Mouse (Mus musculus) heart, postnatal 0 days (tissue): ENCODE data around the gene Rhob.

Source experiments
- CTCF ChIP-seq: IDR thresholded peaks from 2 replicates; pipeline ENCODE4 v1.5.1; 2016; ENCODE audit warnings: antibody characterized with exemption, control low read depth, low read depth
- EP300 ChIP-seq: IDR thresholded peaks from 2 replicates; pipeline ENCODE4 v1.6.1; 2016; ENCODE audit warnings: antibody characterized with exemption, low read depth

DNA sequence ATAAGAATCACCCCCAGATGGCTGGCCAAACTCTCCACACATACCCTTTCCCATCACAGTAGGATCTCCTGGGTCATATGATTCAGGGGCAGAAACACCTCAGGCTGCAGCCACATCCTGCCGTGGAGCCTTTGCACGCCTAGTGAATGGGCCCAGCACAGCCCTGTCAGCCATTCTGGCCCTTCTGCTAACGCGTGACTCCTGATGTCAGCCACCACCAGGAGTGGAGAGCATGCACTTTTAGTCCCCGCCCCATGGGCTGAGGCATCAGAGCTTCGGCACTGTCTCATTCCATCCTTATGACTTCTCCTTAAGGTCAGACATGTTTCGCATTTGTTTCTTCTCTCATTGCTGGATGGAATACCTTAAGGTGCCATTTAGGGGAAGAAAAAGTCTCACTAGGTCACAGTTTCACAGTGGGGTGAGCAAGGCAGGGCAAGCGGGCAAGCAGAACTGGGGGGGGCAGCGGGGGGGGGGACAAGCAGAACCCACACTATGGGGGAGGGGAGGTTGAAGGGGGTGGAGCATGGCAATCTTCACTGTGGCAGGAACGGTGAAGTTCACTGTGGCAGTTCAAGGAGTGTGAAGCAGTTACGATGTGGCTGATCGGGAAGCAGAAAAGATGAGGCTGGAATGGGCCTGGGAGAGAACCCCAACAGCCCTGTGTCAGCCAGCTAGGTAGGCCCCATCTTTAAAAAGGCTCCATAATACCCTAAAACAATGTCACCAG is 19.8 kb upstream of the Rhob start:
- TF ChIP-seq CTCF = no peak
- no peak for TF ChIP-seq EP300
